Mouse (Mus musculus) c-Kit-positive CD71-positive TER-119-negative erythroid progenitor cells, embryonic 14.5 days (primary cell): ENCODE data around the gene Dcst1.

Experiments used
- DNase-seq: peaks from one replicate; pipeline ENCODE4 v3.0.0-alpha.2; 2013; ENCODE audit warnings: low read depth

Dcst1 gene

GRCm38 (mm10) chr3:89388134-89388881, 23.3 kb upstream of the Dcst1 start:
- DNase-seq, result no peak

GRCm38 (mm10) chr3:89387632-89388031, 22.6 kb upstream of the Dcst1 start:
- DNase-seq, result no peak

DNA sequence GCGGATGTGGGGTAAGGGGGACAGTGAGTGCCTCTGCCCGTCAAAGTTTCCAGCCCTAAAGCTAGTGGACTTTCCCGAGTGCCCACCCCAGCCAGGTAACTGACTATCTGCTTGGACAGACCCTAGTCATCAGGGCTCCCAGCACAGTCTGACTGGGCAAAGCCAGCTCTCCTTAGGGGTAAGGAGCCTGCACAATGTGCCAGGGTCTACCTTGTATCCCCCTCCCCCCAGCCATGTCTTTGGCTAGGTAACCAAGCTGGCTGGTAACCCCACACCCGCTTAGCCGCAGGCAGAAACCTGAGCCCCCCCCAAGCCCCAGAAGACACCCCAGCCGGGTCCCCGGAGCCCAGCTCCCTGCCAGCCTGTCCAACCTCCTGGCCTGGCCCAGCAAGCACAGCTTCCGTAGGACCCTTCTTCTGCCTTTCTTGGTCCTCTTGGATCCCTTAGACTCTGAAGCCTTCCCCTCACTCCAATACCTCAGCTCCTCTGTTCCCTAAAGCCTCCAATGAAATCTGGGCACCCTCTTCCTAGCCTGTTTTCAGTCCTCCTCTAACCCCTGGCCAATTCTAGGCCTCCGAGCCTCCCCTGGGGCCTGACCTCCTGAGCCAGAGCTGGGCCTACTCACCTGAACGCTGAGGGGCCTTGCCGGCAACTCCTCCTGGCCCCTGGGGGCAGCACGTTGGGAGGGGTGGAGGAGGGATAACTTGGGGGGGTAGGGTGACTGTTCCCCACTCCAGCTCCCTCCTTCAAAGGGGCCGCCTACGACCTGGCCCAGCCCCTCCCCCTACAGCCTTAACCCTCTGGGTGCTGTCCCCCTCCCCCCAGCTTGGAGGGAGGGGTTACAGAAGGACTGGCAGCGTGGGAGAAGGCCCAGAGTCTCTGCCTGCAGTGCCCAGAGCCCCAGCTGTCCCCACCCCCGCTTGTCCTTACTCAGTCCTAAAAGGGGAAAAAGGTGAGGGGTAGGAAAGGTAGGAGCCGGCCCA, 21.7 kb upstream of the Dcst1 start:
- DNase-seq, result no peak

DNA sequence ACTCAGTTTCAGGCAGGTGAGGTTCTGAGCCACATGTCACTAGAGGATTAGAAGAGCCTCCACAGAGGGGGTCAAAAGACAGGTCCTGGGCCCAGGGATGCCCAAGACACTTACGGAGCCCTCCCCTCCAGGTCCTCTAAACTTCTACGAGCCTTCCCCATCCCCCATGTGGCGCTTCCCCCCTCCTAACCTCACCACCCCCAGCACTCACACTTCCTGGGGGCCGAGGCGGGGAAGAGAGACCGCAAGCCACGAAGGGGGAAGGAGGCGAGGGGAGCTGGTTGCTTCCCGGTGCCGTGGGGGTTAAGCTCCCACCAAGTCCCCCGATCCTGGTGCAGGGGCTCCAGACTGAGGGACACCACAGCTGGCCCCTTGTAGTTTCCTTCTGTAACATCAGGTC, 20.4 kb upstream of the Dcst1 start:
- no peak for DNase-seq

DNA sequence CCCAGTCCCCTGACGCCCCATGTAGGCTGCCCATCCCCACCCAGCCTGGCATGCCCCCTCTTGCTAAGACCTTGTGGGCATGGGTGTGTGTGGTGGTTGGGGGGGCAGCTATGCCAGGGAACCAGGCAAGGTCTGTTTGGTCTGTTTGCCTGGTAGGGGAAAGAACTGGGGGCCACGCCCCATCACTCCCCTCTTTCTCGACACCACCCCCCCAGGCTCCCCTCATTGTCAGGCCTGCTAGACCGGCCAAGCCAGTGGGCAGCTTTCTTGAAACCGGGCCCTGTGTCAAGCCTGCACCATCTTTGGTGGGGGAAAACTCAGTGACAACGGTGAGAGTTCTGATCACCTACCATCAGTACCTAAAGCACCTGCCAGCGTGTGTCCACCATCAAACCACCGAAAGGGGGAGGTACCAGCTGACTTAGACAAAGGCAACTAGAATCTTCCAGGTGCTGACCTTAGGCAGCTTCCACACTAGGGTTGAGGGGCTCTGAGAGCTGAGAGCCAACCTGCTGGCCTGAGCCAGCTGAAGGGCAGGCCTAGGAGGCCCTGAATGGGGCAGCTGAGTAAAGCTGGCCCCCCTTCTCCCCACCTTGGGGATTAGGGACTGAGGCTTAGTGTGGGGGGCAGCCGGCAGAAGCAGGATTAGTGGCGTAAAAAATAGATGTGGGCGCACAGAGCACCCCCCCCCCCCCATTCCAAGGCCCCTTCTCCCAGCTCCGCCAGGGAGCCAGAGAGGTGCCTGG, 19.5 kb upstream of the Dcst1 start:
- no peak for DNase-seq

DNA sequence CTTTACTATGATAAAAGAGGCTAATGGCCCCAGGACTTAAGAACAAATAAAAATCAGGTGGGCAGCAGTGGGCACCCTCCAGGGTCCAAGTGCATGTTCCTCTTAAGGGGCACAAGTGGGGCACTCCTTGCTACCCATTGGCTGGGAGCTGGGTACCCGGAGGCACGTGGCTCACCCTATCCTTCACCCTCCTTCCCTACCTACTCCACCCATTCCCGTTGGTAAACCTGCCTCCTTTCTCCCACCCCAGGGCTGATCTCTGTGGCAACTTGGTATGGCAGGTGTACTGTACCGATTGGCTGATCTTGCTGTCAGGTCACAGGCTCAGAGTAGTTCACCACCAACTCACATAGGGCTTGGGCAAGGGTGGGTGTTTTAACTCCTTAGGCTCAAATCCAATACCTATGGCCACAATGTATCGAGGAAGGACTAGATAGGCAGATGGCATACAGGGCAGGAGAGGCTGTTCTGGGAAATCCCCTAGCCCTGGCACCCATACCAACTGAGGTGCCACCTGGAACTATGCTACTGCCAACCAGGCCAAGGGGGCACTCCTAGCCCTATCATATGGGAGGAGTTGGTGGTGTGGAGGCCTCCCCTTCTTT, 18.7 kb upstream of the Dcst1 start:
- DNase-seq, result no peak

- DNase-seq, result no peak
Observed at GRCm38 (mm10) chr3:89382950-89383349, 17.9 kb upstream of the Dcst1 start.

- no peak for DNase-seq
Observed at GRCm38 (mm10) chr3:89382033-89382882, 17.2 kb upstream of the Dcst1 start.

DNA sequence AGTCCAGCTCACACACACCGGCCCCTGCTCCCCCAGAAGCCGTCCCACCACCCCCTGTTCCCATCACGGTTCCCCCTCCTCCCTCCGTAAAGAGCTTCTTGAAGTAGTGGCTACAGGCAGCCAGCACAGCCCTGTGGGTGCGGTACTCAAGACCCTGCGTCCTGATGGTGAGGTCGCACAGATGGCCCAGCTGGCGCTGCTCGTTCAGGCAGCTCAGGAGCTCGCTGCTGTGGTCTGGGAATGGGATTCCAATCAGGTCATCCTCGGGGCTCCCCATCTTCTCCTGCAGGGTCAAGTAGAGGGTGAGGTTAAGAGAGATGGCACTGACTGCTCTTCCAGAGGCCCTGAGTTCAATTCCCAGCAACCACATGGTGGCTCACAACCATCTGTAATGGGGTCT, 16.2 kb upstream of the Dcst1 start:
- no peak for DNase-seq

DNA sequence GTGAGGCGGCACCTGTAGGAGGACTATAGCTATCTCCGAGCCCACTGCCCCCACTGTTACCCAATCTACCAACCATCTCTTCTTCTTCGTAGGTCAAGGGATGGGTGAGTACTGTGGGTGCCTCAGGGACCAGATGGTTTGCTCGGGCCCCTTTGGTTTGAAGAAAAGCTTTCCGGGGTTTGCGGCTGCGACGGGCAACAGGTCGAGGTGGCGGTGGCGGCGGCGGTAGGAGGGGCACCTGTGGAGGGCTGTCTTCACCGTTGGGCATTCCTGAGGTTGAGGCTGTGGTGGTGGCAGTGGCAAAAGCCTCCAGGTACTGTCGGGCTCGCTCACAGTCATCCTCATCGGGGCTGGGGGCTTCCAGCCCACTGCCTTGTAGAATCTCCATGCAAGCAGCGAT, 15.7 kb upstream of the Dcst1 start:
- DNase-seq, result no peak

GRCm38 (mm10) chr3:89380291-89380690, 15.2 kb upstream of the Dcst1 start:
- DNase-seq, result no peak

DNA sequence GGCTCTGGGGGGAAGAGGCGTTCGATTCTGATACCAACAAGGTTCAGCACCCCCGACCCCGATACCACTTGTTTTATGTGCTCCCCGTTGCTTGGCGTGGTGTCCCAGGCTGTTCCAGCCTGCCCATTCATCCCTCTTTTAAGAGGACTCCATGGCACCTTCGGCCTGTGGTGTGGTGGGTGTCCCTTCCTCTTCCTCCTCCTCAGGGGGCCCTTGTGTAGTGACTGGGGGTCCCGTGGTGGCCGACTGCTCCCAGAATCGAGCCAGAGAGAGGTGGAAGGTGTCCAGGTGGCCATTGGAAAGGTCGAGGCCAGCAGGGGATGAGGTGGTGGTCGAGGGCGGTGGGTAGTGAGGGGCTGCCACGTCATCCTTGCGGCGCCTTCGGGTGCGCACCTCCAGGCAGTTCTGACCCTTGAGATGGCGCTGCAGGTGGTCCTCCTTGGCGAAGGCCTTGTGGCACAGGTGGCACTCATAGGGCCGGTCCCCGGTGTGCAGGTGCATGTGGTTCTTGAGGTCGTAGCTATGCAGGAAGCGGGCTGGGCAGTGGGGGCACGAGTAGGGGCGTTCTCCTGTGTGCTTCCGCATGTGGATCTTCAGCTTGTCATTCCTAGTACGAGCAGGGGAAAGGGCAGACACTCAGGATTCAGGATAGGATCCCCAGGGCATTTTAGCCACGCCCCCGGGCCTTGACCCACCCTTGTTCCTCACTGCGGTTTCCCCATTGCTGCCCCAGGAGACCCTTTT, 14.5 kb upstream of the Dcst1 start:
- no peak for DNase-seq

DNA sequence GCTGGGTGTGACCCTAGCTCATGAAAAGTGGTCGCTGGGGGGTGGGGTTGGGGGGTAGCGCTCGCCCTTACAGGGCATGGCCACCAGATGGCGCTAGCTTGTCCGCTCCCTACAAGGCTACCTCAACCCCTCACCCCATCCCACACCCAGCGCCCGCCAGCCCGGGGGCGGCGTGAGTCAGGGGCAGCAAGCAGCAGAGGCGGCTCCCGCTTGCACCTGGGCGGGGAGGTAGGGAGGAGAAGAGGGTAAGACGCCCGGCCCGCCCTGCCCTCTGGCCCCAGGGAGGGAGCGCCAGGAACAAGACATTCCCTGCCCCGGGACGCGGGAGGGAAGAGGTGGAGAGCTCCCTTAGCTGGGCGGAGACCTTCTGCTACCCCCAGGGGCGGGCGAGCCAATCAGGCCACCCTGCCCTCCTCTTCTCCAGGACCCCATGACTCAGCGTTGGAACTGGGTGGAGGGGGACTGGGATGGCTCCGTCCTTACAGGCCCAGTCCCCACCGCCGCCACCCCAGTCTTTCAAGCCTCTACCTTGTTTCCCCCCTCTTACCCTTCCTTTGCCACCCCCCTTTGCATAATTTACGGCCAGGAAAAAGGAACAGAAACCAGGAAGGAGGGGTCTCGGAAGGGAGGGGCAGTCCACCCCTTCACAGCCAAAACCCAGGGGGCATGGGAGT, 13.5 kb upstream of the Dcst1 start:
- DNase-seq, result no peak

GRCm38 (mm10) chr3:89377831-89378230, 12.8 kb upstream of the Dcst1 start:
- no peak for DNase-seq

DNA sequence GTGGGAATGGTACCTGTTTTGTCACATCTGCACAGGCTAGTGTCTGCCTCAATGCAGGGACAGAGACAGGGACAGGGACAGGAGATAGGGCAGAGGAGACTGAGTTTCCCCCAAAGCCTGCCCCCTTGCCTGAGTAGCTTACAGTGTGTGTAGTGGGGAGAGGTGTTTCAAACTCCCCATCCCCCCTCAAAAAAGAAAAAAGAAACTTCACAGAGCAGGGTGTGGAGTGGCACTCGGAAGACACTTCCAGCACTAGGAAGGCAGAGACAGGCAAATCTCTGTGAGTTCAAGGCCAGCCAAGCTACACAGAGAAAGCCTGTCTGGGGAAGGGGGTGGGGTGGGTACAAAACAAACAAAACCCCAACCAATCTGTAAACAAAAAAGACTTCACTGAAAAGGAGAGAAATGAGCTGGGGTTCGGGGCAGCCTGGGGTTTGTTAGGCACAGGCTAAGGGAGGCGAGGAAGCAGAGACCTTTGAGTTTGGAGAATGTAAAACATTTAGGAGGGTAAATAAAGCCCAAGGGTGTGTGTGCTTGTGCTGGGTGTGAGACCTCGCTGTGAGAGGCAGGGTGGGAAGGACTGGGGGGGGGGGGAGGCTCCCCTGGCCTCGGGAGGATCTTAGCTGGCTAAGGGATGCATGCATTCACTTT, 8.7 kb upstream of the Dcst1 start:
- DNase-seq, result no peak

DNA sequence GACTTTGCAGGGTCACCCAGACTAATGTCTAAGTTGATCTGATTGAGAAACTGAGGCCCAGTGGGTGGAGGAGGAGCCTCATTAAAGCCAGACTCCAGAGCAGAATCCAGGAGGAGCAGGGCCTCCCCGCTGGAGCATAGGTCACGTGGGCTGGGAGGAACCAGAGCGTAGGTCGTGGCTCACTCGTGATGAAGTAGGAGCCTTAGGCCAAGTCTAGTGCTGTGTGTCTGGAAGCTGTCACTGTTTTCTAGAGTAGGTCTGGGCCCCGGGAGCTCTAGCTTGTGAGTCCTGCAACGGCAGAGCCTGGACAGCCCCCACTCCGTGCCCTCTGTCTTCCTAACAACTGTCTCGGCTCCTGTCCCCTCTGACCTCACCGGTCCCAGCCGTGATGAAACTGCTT, 2.3 kb upstream of the Dcst1 start:
- no peak for DNase-seq

DNA sequence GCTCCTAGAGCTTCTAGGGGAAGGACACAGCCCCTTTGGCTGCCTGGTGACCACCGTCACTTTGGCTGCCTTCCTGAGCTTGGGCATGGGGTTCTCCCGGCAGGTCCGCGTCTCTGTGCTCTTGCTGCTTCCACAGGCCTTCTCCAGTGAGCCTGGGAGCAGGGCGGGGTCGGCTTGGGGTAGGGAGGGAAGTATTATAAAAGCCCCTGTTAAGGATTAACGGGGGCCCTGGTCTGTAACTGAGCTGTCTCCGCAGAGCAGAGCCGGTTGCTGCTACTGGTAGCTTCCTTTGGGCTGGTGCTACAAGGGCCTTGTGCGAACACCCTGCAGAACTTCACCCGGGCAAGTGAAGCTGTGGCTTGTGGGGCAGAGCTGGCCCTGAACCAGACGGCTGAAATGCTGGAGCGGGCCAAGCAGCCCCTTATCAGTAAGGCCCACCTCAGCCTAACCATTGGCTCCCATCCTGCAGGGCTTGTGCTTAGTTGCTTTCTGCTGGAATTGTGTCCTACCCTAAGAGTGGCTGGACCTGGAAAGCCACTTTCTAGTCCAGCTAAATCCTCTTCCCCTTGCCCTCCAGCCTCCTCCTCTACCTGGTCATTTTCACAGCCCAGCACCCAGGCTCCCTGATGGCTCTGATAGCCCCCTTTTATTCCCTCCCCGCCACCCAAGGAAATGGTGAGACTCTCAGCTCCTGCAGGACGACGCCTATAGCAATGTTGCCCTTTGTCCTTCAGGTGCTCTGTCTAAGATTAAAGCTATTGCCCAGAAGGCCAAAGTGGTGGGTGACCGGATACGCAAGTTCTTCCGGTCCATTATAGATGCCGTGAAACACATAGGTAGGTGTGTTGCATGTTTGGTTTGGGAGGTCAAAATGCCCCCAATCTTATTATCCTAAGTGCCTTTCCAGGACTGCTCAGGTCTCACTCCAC, 697 bp upstream of the Dcst1 start:
- DNase-seq, result no peak

DNA sequence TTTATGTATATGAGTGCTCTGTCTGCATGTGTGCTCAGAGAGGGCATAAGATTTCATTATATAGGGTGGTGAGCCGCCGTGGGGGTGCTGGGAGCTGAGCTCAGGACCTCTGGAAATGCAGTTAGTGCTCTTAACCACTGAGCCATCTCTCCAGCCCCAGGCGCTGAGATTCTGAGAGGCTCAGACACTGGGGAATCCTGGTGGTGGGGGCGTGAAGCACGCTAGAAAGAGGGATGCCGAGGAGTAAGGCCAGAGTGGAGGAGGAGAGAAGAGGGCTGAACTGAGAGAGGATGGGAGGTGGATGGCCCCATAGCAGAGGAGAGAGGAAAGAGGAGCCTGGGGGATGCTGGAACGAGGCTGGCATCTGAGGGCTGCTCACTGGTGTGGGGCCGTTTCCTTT, 422 bp downstream of the Dcst1 start:
- DNase-seq, result no peak
